Mouse (Mus musculus) CH12.LX (cell line): ENCODE data around the gene Prph2.

ENCODE experiments used
- MAX ChIP-seq: IDR thresholded peaks from 2 replicates; pipeline ENCODE4 v1.6.1; 2011; ENCODE audit warnings: low read length, improper control_type of control experiment
- POLR2A ChIP-seq: IDR thresholded peaks from 2 replicates; pipeline ENCODE4 v1.6.1; 2011; ENCODE audit warnings: low read depth, mild to moderate bottlenecking, improper control_type of control experiment, low read length

GRCm38 (mm10) chr17:46900941-46901340 is 9.3 kb upstream of the Prph2 start:
- no peak for TF ChIP-seq POLR2A
- TF ChIP-seq MAX: no peak
